Mouse (Mus musculus): ENCODE measurements around the gene Amigo1.

Amigo1 gene

DNA sequence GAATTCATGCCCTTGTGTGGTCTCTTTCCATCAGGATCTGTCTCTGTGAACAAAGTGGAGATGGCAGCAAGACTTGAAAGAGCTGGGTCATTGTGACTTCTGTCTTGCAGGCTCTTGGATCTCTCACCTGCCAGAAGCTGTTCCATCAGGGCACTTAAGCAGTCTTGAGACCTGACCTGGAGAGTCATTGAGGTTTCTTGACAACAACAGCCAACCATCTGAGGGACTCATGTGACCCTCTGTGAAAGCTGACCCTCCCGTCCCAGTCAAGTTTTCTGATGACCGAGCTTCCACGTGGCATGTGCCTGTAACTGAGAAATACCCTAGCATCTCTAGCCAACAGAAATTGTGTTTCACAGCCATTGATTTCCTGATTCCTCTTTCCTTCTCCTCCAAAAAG, 1.4 kb upstream of the Amigo1 start:
- peak in 1 of 2 experiments; percentile 59 for DNase-seq

DNA sequence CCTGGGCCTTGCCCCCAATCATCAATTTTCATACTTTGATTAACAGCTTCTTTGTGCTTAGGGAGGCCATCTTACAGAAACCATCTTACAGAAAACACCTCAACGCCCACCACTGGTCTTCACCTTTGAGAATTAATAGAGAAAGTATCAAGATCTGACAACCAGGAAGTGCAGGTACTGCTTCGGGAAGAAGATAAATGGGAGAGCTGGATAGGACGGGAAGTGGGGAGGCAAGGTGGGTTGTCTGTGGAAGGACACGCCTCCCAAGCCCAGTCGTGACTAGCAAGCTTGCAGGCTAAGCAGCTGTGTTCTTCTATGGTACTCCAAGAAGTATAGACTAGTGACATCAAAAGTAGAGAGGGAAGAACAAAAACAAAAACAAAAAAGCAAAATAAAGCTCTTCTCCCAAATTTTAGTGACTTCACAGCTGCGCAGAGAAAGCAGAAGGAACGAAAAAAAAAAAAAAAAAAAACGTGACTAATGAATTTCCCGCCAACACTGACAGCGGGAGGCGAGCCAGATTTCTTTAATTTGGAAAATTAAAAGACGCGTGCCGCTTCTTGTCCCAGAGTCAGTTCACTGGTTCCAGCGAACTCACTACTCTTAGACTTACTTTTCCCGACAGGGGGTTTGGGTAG, 556 bp upstream of the Amigo1 start:
- no peak for DNase-seq

DNA sequence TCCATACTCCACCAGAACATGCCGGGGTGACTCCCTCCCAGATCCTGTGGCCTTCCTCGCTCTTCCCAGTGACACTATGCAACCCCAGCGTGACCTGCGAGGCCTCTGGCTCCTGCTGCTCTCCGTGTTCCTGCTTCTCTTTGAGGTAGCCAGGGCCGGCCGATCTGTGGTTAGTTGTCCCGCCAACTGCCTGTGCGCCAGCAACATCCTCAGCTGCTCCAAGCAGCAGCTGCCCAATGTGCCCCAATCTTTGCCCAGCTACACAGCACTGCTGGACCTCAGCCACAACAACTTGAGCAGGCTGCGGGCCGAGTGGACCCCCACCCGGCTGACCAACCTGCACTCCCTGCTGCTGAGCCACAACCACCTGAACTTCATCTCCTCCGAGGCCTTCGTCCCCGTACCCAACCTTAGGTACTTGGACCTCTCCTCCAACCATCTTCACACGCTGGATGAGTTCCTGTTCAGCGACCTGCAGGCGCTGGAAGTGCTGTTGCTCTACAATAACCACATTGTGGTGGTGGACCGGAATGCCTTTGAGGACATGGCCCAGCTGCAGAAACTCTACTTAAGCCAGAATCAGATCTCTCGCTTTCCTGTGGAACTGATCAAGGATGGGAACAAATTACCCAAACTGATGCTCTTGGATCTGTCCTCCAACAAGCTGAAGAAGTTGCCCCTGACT, 1.1 kb downstream of the Amigo1 start:
- no peak for DNase-seq

DNA sequence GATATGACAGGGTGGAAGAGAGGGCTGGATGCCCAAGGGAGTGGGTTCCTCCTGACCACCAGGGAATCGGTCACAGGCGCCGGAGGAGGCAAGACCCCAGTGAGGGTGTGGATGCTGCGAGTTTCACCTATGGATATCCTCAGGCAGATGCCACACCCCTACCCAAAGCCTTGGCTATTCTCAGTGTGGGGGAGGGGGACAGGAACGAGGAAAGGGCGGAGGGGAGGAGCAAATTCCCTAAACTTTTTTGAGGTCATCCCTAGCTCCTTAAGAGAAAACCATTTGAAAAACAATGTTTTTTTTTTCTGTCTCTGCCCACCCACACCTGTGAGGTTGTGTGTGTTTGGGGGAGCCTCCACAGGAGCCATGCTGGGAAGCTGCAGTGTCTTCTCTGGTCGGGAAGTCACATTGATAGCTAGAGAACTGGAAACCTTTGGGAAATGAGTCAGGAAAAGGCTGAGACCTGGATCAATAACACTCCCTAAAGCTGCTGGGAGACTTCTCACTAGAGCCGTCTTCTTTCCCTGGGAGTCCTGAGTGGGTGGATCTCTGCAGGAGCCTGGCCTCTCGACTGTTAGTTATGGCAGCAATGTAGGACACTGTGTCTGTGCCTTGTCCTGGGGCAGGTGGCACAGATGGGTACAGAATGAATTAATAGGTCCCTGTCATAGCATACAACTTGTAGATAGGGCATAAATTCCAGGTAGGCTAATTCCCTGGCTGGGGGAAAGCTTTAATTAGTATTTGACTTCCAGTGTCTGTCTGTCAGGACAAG, 2.8 kb downstream of the Amigo1 start:
- DNase-seq, result no peak

DNA sequence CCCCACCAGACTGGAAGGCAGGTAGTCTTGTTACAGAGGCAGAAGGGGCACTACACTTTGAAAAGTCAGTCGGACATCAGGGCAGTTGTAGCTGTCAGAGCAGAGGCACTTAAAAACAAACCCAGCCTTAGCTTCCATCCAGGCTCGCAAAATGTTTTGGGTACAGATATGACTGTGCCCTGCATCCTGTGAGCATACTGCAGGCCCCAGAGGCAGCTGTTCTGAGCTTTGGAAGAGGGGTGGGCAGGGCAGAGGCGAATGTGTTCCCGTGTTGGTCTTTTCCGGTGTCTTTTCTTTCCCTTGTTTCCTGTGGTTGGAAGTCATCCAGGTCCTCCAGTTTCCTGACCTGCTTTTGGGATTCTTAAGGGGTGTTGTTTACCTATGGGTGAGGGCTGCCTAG, 3.8 kb downstream of the Amigo1 start:
- DNase-seq, result no peak

DNA sequence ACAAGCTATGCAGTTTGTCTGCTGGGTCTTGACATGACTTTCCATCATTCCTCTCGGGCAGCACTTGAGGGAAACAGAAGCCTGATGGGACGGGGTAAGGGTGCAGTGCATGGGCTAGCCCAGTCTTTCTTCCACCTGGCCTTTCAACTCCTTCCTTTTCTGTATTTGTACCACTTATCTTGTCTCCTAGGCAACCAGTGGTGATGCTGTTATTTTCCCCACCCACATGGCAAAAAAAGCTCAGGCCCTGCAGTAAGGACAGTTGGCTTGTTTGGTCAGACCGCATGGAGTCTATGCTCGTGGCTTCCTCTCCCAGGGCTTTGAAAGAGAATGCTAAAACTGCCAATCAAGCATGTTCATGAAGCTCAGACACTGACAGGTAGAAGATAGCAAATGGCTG, 7.6 kb downstream of the Amigo1 start:
- DNase-seq, result no peak

DNA sequence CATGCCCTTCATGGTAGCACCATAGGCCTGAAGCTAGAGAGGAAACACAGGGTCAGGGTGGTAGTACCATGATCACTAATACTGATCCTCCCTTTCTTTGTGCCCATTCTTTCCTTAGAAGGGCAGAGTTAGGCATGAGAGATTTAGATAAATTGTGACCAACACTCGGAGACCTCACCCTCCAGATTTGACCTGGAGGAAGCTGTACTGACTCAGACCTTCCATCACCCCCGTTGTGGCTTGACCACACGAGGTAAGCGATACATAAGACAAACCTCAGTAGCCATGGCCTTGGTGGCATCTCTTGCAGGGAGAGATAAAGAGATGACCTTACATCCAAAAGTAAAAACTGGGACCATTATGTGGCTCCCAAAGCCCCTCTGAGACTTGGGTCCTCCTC, 9.2 kb downstream of the Amigo1 start:
- DNase-seq, result no peak

DNA sequence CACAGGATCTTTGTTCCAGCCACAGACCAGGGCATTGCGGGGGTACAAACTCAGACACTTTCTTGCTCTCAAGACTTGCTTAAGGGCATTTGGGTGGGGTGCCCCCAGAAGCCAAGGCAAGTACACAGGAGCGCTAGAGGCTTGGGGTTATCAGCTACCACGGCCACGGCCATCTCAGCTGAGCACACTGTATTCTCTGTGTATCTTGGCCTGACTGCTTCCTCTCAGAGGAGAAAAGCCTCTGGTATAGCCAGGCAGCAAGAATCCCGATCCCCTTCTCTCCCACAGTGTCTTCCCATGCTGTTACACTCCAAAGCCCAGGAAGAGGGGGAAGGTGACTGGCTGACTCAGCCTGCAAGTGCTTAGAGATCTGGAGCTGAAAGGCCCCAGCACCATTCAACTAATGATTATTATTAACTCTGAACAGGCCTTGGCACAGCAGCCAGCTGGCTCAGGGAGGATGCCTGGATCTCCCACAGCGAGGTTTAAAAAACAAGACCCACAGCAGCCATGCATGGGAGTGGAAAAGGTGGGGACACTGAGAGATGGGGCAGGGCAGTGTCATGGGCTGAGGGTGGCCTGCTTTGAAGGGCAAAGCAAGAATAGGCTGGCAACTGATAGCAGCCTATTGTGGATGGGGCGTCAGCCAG, 9.9 kb downstream of the Amigo1 start:
- DNase-seq, result no peak

DNA sequence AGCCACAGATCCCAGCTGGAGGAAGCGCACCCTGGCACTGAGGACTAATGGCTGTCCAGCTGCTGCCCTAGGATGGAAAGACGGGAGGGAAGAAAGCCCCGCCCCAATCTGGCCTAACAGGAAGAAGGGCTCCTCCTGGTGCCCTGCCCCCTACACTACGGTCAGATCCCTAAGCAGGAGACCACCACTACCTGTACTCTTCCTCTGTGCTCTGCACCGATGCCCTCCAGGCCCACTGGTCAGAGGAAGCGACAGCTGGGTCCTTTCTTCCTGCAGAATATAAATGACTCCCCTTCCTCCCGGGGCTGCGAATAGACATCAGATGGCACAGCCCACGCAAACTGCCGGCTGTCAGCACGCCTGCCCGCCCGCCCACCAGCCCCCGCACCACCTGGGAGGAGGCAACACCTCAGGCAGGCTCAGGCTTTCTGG, 10.9 kb downstream of the Amigo1 start:
- peak; percentile 61 to 77 for DNase-seq

DNA sequence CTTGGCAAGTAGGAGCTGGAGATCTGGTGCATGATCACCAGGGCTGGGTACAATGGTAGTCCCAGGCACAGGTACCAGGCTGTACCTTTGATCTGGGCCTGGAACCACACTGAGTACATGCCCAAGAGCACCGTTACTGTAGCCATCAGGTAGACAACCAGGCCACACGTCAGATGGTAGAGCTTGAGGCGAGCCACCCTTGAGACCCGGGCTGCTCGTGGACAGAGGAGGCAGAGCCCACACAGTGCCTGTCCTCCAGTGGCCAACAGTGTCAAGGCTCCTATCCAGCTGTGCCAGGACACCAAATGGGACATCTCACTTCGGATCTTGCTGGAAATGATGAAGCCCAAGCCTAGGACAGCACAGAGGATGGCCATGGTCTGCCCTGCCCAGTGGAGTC, 13.1 kb downstream of the Amigo1 start:
- no peak for DNase-seq

DNA sequence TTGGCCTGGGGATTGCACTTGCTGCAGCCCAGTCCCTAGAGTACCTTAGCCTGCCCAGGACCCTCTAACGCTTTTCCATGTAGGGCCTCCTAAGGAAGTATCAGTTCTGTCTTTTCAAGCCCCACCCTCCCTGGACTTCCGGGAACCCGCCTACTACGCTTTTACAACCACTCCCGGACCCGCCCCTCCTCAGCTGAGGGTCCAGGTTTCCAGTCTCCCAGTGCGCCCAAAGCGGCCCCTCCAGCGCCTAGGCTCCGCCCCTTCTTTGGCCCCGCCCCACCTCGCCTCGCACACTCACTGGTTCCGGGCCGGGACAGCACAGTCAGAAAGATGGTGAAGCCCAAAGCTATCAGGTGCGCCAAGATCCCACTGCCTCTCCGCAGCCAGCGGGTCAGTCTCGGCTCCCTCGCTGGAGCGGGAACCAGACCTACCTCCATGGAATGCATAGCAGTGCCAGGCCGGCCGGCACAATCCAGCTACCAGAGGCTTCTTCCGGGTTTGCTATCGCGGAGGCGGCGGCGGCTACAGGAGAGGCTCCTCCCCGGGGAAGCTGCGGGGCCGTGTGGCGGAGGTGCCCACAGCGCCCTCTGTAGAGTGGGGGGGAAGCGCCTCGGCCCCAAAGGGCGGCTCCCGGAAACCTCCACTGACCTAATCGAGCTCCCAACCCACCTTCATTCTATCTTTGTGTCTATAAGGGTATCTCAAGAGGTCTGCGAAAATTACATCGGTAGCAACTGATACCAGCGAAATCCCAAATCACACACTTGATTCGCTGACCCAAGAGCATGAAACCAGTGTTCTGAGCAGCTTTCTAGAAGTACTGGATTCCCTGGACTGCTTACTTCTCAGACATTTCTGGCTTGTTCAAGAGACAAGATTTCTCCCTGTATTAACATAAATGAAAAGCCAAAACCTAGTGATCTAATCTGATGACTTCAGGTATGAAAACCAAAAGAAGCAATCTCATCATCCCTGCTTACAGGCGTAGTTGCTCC, 14.5 kb downstream of the Amigo1 start, which contains the start of gene Cyb561d1:
Gene Cyb561d1, minus strand, starts transcription at position 884 of the 995 bp plus-strand sequence.
- peak; percentile 97 for DNase-seq

DNA sequence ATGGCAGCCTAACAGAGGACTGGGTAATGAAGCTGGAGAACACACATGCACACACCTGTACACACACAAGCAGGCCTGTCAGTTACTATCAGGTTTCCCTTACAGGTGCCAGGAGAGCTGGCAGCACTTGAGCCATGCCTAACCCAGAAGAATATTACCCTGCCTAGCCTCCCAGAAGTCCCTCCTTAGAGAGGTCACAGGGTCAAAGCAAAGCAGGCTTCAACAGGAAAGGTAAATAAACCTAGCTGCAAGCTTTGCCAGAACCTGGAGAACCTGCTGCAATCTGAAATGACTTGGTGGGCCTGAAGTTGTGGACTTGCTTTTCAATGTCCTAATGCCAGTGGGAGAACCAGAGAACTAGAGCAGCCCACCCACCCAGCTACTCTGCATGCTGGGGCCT, 16.4 kb downstream of the Amigo1 start:
- no peak for DNase-seq

DNA sequence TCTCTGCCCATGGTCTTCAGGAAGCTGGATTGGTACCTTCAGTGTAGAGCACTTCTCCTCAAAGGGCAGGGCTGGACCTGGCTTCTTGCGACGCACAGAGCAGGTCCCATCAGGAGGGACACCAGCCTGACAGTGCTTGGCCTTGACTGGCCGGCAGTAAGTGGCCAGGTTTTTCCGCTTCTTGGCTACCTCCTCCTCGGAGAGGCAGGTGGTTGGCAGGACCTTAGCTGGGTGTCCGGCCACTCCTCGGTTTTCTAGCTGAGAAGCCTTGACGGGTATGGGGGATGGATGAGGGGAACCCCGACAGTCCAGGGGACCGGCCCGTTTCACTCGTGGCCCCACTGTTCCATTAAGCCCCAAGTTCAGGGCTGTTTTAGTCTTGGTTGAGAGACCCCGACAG, 17.1 kb downstream of the Amigo1 start:
- DNase-seq, result no peak

DNA sequence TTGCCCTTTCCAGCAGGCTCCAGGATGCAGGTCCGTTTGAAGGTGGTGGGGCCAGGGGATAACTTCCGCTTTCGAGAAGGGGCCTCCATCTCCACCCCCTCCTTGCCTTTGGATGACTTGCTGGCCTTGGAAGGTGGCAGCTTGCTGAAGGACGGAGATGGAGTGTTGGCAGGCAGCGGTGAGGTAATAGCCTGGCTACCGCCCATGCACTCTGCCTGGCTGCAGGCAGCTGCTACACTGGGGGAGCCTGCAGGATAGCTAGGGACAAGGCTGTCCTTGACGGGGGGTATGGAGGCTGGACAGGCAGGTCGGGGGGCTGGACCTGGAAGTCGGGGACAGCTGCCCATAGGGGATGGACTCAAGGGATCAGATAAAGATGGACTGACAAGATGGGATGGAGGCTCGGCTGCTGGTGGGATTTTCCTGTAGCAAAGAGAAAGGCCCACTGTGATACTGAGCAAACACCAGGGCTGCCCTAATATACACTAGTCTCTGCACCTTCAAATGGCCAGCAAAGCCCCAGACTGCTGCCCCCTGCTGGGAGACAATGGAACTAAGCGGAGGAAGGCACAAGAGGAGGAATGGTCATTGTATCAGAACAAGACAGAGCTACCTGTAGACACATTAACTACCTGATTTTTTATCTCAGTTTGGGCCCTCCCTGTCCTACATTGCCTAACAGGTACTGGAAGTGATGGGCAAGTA, 17.6 kb downstream of the Amigo1 start:
- DNase-seq, result peak; percentile 74 to 87

DNA sequence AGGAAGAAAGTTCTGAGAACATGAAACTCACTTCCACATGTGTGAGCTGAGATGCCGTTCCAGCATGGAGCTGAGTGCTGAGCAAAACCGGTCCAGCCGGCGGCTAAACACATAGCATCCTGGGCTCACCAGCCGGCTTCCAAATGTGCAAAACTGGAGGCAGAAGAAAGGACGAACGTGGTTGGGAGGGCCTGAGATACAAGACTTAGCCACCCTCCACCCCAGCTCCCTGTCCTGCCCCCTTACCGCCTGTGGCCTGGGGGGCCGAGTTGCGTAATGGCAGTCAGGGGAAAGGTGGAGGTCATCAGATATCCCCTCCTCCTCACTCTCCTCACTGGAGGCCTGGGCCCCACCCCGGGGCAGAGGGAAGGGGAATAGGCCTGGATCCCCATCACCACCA, 18.3 kb downstream of the Amigo1 start:
- DNase-seq, result no peak

DNA sequence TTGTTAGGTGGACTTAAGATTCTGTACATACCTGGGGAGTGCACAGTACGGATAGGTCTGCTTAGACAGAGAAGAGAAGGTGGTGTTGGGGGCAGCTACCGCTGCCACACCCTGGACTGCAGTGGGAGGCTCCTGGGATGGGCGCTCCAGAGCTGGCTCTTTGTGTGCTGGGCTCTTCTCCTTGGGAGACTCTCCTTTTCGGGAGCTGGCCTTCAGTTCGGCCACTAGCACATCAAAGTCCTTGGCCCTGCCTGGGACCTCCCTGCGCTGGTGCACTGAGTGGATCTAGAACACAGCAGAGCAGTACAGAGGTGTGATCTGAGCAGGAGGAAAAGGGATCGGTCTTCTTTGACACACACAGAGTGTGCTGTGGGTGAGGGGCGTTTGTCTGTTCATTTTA, 19.5 kb downstream of the Amigo1 start:
- DNase-seq, result no peak

DNA sequence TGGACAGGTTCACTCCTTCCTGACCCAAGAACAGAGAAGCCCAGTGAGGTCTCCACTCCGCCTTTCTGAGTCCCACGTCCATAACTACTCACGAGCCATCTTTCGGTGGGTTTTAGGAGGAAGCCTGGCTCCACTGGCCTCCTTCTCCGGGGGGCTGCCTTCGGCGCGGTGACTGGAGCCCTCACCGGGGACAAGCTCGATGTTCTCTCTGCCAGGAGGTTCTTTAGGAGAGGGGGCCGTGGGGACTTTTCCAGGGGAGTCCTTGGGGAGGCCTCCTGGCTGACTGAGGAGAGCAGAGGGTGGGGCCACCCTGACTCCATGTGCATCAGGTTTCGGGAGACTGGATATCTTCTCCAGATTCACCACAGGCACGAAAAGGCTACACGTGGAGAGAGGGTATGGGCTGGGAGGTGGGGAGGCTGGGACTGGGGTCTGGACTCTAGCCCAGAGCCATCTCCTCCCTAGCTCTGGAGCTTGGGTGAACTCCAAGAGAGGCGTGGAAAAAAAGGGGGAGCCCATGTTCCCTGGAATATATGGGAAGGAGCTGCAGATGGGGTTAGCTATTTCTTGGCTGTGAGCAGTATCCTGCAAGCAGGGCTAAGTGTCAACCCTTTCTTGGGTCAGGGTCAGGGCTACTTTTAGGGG, 20.7 kb downstream of the Amigo1 start:
- peak in 1 of 2 experiments; percentile 44 for DNase-seq

DNA sequence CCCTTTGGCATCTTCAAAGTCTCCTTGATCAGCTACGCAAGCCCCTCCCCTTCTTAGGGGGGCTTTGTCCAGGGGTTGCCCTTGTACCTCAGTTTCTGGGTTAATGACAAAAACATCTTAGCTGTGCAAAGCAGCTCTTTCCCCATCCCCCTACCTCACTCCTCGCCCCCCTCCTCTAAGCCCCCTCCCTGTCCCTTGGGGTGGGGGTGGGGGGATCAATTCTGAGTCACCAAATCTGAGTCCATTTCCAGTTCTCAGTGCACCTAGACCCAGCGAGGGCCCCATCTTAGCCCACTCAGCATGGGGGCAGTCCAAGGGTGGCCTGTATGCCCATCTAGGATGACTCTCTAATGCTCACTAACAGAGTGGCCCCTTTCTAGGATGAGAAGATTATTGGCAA, 22.9 kb downstream of the Amigo1 start:
- no peak for DNase-seq

DNA sequence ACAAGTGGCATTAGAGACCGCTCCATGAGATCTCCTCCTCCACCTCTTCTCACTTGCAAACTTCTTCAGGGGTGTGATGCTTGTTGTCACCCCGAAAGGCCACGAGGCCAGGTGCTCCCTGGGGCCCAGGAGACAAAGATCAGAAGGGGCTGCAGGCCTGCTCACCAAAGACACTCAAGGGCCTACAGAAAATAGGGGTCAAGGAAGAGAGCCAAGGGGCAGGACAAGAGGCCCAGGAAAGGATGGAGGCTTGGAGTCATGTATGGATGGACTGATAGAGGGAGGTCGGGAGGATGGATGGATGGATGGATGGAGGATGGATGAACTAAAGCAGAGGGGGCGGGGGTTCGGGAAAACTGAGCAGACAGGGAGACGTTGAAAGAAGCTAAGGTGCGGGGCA, 23.4 kb downstream of the Amigo1 start:
- no peak for DNase-seq

DNA sequence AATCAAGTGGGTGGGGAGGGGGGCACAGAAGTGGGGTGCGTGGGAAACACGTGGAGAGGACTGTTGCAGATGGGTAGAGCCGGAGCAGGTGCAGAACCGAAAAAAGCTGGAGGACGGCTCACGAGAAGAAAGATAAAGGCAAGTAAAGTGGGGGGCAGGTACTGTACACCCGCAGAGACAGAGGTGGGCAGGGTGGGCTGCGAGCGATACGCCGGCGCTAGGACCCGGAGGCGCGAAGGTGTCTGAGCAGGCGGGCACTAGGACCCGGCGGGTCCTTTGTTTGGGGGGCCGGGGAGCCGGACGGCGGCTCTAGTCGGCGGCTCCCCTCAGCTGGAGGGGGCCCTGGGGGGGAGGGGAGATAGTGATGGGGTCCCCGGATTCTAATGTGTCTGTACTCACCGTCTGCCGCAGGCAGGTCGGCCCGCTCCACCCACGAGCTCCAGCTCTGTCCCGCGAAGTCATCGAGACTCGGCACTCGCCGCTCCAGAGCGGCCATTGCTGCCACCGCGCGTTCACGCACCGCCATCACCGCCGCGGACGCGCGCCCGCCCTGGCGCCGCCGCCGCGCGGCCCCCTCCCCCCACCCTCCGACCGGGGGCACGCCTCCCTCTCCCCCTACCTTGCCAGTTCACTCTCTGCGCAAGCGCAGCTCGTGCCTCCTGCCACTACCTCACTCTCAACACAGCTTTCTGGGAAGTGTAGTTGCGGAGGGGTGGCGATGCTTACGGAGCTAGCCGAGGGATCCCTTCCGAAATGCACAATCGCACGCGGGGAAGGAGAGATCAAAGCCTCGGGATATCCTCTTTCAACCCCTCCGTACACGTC, 24.0 kb downstream of the Amigo1 start:
- peak; percentile 93 to 97 for DNase-seq
